Mouse (Mus musculus): Measurements from ENCODE around the gene Gtpbp3. TPM values are rescaled to one million over a fixed set of nuclear protein-coding genes. Genes with fewer than 3 reads are reported as not detected.

The Gtpbp3 gene
- total RNA-seq (2021), result 10 to 100 TPM; 16.4 to 18.7 TPM
- long read RNA-seq, experiment 1, transcript Gtpbp3-201 (9 exons, 2,800 nt), result major isoform, 6 of 12 reads
- long read RNA-seq, experiment 1, partial matches to known transcripts, result 1 of 12 reads
- long read RNA-seq, experiment 1, other reads (novel, unspliced or antisense), result 2 of 12 reads
- long read RNA-seq, experiment 2, transcript Gtpbp3-201 (9 exons, 2,800 nt), result major isoform, 5 of 10 reads
- long read RNA-seq, experiment 2, partial matches to known transcripts, result 2 of 10 reads
- long read RNA-seq, experiment 2, other reads (novel, unspliced or antisense), result 1 of 10 reads

DNA sequence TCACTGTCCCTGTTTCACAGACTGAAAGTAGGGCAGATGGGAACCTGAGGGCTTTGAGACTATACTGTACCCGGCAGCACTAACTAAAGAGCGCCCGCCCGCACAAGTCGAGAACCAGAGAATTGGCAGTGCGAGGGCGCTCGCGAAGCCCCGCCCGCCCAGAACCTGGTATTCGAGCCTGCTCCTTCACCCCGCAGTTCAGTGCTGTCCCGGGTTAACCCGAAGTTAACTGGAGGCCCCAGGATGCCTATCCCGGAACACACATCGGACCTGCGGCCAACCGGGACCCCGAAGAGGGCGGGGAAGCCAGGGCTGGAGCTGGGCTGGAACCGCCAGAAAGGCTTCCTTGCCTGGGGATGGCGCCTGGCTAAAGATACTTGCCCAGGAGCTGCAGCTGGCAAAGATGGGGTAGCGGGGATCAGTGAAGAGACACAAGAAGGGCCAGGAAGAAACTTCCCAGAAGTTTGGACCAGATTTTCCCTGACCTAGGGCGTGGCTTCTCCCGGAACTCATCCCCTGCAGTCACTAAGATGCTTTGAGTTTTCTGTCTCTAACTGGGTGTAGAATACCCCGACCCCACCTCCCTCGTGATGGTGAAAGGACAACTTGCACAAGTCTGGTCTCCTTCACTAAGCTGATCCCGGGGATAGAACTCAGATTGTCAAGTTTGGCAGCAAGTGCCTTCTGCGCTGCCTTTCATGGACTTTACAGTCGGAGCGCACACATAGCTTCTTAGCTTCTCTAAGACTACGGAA is at the start of gene Gtpbp3:
Gtpbp3 (plus strand) TSS at position 413 of the 755 bp plus-strand sequence.
- intact Hi-C loops (cut with DNase I), result loop anchor here (10.0 kb wide), 1 partner anchor 593 kb away; the partner anchor contains the start of genes Rpl18a and Slc5a5

DNA sequence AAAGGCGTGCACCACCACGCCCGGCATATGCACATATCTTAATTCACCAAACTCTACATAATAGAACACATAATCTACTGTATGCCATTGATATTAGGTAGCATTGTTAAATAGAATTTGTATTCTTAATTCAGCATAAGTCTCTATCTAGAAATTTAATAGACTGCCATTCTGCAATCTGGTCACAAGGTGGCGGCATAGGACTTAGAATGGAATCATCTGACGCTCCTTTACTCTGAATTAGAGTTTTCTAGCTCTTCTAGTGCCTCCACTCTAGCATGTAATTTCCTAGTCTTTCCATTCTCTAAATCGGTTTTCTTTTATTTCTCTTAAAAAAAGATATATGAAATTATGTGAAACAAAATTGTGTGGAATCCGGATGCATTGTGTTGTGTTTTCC is 46.5 kb upstream of the Gtpbp3 start:
- intact Hi-C loops (cut with DNase I), result loop anchor here (1.0 to 5.0 kb wide), 3 partner anchors 80 to 221 kb away; partner anchors contain the start of gene Fam129c
- peak; percentile 62 to 73 for DNase-seq

More for the DNA sequence above, at the start of gene Gtpbp3:
- peak; percentile 84 to 85 for DNase-seq

DNA sequence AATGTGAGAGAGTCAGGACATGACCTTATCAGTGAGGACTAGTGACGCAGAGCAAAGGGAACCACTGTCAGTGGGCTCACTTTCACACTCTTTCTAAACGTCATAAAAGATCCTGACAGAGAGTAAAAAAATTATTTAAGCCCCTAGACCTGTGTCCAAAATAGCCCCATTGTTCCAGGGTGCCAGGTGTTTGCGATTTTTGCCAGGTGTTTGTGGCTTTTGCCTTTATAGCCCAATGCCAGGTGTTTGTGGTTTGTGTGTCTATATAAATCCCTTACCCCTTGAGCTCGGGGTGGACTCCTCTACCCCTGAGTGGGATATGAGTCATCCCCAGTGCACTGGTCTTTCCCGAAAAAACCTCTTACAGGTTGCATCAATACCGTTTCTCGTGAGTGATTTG is 42.8 kb upstream of the Gtpbp3 start:
- no peak for DNase-seq
- intact Hi-C loops (cut with DNase I), result no loop called here

DNA sequence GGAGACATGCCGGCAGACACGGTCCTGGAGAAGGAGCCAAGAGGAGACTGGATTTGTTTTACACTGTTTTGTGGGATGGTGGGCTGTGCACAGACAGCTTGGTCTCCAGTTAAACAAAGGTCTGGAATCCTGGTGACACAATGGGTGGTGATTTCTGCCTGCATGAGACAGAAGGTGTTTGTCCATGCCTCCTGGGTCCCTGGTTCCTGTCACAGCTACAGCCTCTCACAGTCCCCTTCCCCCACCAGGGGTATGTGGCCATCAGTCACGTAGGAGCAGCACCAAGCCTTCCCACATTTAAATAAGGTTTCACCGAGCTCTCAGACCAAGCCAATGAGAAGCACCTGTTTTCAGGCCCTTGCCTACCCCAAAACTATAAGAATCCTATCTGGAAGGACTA is 36.6 kb upstream of the Gtpbp3 start:
- no peak for DNase-seq
- intact Hi-C loops (cut with DNase I), result no loop called here

DNA sequence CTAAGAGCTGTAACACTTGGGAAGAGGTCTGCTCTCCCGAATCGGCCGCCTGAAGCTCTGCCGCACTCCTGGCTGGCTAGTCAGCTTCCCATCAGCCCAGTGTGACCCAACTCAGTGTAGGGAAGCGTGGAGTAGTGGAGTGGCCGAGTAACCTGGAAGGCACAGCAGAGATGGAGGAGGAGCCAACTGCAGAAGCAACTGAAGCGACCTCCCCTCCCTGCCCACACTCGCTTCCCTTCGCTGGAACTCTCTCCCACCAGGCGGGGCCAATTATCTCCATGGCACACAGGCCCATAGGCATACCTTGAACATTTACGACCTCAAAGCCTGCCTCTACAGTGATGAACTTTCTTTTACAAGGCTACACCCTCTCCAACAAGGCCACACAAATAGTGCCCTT is 36.1 kb upstream of the Gtpbp3 start:
- DNase-seq, result no peak
- intact Hi-C loops (cut with DNase I), result no loop called here

DNA sequence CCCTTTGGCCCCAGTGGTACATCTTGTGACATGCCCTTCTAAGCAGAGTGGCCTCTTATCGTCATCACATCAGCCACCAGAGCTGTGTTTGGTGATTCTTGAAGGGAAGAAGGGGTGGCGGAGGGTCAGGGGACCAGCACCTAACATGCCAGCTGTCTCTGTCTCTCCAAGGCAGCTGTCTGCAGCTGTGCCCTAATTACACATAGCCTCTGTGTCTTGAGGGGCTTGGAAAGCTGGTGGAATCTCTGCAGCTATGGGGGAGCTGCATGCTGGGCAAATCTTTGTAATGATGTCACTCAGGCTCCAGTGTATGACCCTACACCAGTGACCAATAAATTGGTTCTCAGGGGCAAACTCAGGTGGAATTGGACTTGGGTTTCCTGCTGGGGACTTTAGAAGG is 35.2 kb upstream of the Gtpbp3 start:
- no peak for DNase-seq
- intact Hi-C loops (cut with DNase I), result no loop called here

DNA sequence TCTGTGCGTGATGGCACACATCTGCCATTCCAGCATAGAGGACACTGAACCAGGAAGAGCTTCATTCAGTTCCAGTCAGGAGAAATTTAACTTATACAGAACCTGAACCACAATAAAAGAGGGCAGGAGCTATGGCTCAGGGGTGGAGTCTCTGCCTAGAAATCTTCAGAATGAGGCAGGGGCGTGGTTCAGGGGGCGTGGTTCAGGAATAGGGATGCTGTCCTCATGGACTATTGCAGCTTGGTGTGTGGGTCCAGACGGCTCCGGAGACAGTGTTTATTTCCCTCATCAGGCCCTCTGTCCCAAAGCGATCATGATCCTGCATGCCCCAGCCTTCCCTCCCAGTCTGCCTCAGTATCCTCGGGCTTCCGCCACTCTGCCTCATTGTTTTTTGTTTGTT is 33.2 kb upstream of the Gtpbp3 start:
- no peak for DNase-seq
- intact Hi-C loops (cut with DNase I), result no loop called here

DNA sequence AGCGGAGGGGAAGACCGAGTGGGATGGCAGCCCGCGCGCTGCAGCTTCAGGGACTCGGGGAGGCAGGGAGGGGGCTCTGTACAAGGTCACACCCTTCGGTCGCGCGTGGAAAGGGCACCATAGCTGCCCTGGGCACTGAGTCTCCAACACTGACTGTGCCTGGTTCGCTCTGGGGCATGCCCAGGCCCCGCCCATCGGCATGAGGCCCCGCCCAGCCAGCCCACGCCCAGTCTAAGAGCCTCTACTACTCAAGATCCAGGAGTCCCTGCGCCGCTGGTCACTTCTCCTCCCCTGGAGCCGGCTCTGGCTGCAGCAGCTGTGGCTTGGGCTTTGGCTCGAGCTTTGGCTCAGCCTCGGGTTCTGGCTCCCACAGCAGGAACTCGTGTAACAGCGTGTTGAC is 31.0 kb upstream of the Gtpbp3 start:
- no peak for DNase-seq
- intact Hi-C loops (cut with DNase I), result no loop called here

DNA sequence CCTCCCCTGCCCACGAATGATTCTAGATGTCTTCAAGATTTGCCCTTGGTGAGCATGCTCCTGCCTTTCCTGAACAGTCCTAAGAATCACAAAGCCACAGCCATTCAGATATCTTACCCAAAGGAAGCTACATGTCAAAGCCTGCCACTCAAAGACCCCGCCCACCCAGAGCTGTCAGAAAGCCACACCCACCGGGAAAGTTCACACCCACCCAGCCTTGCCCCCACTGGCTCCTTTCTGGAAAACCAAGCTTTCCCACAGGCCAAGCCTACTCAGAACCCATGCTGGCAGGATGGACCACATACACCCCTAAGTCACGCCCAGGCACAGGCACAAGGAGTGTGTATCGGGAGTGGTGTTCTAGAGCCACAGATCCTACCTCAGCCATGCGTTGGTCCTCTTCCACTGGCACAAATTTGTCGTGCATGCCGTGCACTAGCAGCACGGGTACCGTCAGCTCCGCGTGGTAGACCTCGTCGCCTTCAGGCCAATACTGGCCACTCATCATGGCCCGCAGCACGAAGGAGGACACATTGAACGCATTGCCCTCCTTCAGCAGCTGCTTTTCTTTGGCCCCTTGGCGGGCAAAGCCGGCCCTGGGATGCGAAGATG is 30.1 kb upstream of the Gtpbp3 start:
- DNase-seq, result no peak
- intact Hi-C loops (cut with DNase I), result no loop called here

DNA sequence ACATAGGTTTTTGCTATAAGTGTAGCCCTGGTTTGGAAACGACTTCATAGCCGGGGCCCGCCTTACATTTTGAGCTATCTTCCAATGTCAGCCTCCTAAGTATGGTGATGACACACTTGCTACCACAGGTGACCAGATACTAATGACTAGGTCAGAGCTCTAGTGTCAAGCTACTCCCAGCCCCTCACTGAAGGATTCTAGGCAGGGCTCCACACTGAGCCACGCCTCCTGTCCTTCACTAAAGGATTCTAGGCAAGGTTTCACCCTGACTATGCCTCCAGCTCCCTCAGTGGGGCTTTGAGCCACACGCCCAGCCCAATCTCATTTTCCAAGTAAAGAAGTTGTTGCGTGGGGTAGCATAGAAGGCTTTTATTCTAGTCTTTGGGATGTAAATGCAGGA is 27.2 kb upstream of the Gtpbp3 start:
- DNase-seq, result no peak
- intact Hi-C loops (cut with DNase I), result loop anchor here (5.0 kb wide), 3 partner anchors 78 to 188 kb away; partner anchors contain the start of genes Haus8, Myo9b, Nr2f6 and Use1

DNA sequence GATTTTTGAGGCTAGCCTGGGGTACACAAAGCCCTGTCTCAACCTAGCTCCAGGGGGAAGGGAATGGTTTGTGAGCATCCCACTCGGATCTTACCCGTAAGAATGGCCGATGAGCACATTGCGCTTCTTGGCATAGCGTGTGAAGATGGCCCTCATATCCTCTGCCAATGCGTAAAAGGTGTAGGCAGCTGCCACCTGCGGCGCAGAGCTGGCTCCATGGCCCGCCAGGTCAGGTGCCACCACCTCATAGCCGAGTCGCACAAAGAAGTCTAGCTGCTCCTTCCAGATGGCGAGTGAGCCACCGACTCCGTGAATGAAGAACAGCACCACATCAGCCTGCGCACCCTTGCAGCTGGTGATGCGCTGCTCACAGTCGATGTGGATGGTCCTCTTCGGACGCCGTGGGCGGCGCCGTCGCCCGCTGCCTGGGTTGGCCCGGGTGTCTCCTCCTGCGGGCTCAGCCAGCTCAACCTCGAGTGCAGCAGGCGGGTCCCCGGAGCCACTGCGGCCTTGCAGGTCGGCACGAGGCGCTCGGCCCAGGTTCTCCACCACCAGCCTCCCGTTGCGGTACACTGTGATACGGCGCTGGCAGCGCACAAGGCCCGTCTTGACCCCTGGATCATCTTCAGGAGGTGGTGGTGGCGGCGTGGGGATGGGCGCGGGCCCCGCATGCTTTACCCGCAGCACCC is 26.6 kb upstream of the Gtpbp3 start:
- DNase-seq, result no peak
- intact Hi-C loops (cut with DNase I), result loop anchor here (5.0 kb wide), 3 partner anchors 79 to 189 kb away; partner anchors contain the start of genes Haus8, Myo9b, Nr2f6 and Use1

DNA sequence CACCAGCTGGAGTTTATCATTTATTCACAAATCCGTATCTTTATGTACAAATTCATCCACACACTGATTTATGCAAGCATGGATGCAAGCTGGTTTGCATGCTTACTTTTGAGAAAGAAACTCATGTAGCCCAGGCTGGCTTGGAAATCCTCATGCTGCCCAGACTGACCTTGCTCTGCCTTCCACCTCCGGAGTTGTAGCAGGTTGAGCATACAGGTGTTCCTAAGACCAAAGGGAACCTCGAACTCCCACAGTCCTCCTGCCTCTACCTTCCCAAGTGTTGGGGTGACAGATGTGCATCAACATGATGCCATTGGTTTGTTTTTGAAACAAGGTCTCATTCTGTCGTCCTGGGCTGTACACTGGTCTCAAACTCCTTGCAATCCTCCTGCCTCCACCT is 25.7 kb upstream of the Gtpbp3 start:
- DNase-seq, result no peak
- intact Hi-C loops (cut with DNase I), result loop anchor here (2.0 to 5.0 kb wide), 4 partner anchors 19 to 190 kb away; partner anchors contain the start of genes Haus8, Myo9b, Nr2f6 and Use1

DNA sequence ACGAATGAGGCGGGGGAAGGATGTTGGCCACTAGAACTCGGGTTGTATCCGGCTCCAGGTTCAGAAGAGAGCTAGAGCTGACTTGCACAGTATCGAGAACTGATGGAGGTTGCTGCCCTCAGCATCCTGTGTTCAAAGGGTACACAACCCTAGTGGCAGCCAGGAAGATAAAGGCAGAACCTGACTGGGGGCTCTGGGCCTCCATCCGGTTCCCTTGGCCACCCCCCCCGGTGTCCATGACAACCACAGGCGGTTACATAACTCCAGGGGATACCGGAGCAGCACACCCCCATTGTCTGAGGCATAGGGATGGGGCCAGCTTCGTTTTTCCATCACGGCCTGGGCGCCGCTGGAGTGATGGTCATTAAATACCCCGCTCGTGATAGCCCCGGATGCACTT is 25.1 kb upstream of the Gtpbp3 start:
- intact Hi-C loops (cut with DNase I), result loop anchor here (2.0 to 5.0 kb wide), 4 partner anchors 20 to 190 kb away; partner anchors contain the start of genes Haus8, Myo9b, Nr2f6 and Use1
- peak; percentile 45 to 54 for DNase-seq

DNA sequence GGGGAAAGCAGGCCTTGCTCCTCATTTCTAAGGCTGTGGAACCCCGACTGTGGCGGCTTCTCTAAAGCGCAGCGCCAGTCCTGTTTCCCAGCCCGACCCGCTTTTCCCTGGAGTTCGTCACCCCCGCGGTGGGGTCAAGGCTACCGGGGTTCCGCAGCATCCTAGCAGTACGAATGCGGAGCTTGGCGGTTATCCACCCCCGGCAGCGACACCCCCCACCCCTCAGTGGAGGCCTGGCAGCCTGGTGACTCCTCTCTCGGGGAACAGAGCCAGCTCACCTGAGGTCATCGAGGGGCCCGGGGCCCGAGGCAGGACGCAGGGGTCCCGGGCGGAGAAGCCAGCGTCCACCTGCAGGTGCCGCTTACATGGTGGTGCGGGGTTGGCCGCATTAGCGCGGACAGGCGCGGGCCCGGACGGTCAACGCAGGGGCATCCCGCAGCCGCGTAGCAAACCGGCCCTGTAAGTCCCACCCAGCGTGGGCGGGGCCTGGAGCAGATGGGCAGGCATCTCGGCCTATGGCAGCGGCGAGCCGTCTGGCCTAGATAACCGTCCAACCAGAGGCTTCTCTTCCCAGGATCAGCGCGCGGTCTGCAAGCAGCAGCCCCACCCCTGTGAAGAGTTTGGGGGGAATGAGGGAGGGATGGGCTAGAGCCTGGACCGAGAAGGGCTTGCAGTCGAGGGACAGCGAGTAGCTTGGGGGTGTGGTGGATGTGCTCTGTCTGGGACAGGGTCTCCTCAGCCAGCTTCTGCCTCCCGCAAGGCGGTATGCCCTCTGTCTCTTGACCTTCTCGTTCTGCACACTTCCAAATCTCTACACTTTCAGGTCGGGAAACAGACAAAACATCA is 24.5 kb upstream of the Gtpbp3 start, which contains the start of gene Abhd8:
Abhd8 (minus strand) TSS at position 468 of the 846 bp plus-strand sequence.
- peak; percentile 98 to 99 for DNase-seq
- intact Hi-C loops (cut with DNase I), result loop anchor here (2.0 to 5.0 kb wide), 4 partner anchors 21 to 191 kb away; partner anchors contain the start of genes Haus8, Myo9b, Nr2f6 and Use1

DNA sequence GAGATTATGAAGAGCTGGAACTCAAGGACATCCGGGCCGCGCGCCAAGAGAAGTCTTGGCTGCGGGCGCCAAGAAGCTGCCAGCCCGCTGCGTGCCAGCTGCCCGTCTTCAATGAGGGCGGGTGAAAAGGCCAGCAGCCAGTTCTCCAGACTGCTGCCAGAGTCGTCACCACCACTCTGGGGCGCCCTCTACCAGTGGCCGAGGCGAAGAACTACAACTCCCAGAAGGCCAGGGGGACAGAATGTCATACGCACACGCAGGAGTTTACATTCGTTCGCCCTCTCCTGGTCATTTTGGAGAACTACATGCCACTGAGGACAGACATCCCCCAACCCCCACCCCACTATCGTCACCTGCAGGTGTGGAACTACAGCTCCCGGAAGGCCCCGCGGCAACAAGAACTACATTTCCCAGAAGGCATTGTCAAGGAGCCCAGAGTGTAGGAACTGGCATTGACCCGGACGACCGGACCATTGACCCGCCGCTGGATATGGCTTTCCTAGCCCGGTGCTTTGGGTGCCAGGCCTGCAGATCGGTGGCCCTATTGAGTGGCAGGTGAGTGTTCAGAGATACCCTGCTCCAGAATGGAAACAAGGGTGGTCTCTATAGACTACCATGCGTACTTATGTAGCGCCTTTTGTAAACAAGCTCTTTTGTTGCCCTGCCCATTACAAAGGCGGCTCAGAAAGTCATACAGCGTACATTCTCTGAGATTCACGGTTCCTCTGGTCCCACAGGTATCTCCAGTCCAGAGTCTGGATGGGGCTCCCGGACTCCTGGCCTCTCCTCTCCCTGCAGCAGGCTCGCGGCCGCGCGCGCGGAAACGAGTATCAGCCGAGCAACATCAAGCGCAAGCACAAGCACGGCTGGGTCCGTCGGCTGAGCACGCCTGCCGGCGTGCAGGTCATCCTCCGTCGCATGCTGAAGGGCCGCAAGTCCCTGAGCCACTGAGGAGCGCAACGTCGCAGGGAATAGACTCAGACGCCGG is 23.1 kb upstream of the Gtpbp3 start, which contains the start of gene Mrpl34:
Mrpl34 (plus strand) TSS at position 447 of the 988 bp plus-strand sequence.
- DNase-seq, result peak; percentile 97 to 98
- intact Hi-C loops (cut with DNase I), result loop anchor here (5.0 kb wide), 3 partner anchors 83 to 193 kb away; partner anchors contain the start of genes Haus8, Myo9b, Nr2f6 and Use1

DNA sequence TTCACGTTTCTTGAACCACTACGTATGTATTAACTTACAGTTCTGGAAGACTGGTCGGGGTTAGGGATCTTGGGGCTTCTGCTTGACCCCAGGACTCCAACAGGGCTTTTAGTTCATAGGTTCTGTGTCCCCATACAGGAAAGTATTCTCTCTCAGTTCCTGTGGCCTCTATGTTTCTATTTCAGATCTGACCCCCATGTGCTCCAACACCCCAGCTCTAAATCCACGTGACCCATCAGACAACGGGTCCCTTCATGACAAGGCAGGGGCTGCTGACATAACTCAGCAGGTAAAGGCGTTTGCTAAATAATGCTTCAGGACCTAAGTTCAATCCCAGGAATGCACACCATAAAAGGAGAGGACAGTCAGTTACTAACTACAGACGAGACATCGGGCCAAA is 22.2 kb upstream of the Gtpbp3 start:
- DNase-seq, result no peak
- intact Hi-C loops (cut with DNase I), result no loop called here

DNA sequence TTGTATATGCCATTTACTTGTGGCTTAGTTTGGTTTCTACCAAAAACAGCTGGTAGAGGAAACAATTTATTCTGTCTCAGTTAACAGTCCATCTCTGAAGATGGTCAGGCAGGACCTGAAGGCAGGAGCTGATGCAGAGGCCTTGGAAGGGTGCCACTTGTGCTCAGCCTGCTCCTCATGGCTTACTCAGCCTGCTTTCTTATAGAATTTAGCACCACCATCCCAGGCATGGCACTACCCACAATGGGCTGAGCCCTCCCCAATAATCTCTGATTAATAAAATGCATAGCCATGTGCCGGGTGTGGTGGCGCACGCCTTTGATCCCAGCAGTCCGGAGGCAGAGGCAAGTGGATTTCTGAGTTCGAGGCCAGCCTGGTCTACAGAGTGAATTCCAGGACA is 21.7 kb upstream of the Gtpbp3 start:
- intact Hi-C loops (cut with DNase I), result no loop called here
- no peak for DNase-seq

DNA sequence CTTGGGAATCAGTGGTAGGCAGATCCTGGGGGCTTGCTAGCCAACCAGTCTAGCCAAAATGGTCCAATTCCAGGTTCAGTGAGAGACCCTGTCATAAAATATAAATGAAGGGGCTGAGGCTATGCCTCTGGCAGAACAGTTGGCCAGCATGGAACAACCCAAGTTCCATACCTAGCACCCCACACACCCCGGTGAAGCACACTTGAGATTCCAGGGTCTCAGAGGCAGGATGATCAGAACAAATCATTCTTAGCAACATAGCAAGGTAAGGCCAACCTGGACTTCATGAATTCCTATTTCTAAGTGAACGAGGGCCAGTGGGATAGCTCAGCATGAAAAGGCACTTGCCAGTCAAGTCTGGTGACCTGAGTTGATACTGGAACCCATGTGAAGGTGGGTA is 20.7 kb upstream of the Gtpbp3 start:
- intact Hi-C loops (cut with DNase I), result no loop called here
- no peak for DNase-seq
